Mouse (Mus musculus): ENCODE data around the gene Ska2. TPM values are rescaled to one million over a fixed set of nuclear protein-coding genes. Genes with fewer than 3 reads are reported as not detected.

Gene Ska2
- polyA plus RNA-seq (2015; fragmentation: Nextera tagmentation; extraction: Ambion mirVana): 15.5 and 25.9 TPM in 2 replicates

DNA sequence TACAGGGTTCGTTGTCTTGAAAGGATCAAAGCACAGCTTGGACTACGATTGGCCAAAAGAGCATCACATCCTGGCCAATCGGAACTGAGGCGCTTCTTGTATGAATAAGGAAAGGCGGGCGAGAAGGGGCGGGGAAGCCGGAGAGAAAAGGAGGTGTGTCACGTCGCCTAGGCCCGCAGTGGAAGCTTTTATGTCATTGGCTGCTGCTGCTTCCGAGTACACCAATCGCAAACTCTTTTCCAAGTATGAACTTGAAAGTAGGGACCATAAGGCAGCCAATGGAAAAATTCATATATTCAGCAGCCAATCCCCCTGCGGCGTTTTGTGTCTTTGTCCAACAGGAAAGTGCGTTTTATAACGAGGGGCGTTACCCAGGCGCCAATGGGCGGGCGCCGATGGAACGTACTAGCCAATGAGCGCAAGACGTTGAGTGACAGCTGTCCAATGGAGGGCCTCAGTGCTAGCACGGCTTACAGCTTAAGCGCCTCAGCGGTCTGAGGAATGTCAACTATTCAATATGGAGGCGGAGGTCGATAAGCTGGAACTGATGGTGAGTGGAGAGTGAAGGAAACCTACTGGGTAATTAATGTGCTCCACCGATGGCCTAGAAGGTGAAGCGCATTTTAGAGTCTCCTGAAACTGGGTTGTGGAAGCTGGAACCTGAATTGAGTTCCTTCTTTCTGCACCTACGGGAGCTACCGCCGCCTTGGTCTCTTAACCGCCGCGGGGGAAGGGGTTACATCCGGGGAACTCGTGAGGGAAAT, at the start of gene Ska2:
Ska2 (plus strand) TSS at position 480 of the 764 bp plus-strand sequence.

DNA sequence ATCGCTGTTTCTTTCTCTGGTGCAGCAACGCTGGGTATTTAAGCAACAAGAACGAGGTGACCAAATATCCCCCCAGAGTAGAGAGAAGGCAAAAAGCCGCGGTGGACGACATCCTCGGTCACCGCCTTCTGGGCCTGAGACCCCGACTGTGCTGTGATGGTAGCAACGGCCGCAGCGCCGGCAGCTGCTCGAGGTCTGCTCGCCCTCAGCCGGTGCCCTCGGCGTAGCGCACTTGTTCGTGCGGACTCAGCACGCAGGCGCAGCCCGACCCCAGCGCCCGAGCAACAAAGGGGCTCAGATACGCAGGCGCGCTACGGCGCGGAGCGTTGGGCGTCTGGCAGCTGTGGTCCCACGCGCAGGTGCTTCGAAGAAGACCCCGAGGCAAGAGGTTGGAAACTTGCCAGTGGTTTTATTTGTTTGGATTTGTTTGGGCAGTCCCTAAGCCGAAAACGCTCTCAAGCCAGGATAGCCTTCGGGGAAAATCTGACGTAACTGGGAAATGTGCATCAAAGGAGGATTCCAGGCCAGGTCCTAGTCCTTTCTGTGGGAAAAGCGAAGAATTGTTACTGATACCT, 35.1 kb upstream of the Ska2 start, which contains the start of gene Gdpd1:
Gdpd1 (minus strand) TSS at position 197 of the 575 bp plus-strand sequence.

DNA sequence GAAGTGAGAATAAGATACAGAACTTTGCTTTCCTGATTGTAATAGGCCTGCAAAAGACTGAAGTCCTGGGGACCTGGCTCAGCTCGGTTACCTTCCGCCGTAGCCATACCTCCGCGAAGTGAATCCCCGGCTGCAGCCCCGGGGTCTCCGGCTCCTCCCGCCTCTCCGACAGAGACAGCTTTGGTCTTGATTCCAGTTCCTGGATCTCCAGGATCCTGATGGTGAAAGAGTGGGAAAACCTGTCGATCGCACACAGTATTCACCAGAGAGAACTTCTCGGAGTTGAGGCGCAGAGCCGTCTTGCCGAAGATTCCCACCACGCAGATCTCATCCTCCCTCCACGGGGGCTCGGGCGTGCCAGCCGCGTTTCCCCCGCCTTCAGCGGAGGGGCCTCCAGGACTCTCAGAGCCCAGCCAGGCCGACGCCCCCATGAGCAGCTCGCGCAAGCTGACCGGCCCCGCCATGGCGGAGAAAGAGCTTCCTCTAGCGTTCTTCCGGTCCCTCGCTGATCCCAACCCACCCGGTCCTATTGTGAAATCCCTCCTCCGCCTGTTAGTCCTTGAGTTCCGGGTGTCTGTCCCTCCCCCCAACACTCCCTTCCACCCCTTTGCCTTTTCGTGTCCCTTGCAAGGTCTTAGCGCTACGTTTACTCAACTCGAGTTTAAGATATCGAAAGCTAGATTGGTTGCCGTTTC, 22.6 kb upstream of the Ska2 start, which contains the start of gene Smg8:
Smg8 (minus strand) TSS at position 485 of the 695 bp plus-strand sequence.

DNA sequence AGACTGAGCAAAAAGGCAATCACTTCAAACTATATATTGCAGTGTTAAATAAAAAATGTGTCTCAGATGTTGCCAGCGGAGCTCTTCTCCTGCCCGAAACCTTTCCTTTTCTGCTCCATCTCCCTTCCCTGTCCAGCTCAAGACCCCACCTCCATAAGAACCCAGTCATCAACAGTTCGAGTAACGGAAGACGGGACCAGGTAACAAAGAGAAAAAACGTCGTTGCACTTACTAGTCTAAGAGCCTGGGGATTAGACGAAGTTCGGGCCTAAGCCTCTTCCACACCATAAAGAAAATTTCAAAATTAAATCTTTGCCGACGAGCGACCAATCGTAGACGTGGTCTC, 652 bp upstream of the Ska2 start, which contains the start of gene Prr11:
Prr11 (minus strand) TSS at position 300 of the 346 bp plus-strand sequence.

DNA sequence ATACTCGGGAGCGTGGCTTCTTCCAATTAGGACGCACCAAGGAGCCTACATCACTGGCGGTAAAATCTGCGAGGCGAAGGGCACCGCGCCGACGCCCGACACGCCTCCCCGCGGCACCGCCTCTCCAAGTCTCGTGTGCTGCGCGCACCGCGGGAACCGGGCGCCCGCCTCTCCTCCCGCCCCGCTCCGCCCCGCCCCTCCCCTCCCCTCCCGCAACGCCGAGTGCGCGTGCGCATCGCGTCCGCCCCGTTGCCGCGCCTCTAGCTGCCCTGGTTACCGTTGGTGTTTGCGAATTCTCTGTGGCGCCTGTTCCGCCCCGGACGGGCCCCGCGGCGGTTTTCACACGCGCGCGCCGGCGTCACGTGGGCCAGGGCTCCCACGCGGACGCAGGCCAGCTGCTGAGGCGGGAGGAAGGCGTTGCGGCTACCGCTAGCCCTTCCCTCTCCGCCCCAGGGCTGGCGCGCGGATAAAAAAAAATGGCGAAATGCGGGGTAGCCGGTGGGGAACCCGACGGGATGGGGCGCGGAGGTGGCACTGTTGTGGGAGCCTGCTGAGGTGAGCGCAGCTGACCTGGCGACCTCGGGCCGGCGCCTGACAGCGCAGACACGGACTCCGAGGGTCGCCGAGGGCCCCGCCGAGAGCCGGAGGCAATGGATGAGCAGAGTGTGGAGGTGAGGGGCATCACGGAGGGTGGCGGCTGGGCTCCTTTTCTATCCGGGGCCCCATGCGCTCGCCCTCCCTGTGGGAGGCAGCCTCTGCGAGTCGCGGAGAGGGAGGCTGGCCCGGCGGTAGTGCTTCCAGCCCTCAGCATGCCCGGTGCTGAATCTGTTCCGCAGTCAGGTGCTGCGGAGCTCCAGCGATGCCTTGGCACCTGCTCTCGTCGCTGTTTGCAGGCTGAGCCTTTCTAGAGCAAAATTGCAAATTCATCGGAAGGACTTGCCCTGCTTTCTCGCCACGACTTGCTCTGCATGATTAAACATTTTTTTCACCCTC, 18.1 kb downstream of the Ska2 start, which contains the start of gene Trim37:
Trim37 (plus strand) TSS at position 254 of the 993 bp plus-strand sequence.

Small RNA genes within 50 kb of the gene (microRNA-seq; reads per million reads assigned to microRNA genes)
- 843 reads per million, percentile 74 among the genes with 10 or more reads in this experiment for gene Mir301 (ENCODE audit: borderline replicate concordance, insufficient number of aligned reads)

Other genes with a start within 250 kb of the Ska2 start
- 6.8 and 12.7 TPM in 2 replicates for gene Ypel2, start 115.5 kb upstream of the Ska2 start, polyA plus RNA-seq (2015; fragmentation: Nextera tagmentation; extraction: Ambion mirVana)
- 17.7 and 25.3 TPM in 2 replicates for gene Gdpd1, start 35.2 kb upstream of the Ska2 start, polyA plus RNA-seq (2015; fragmentation: Nextera tagmentation; extraction: Ambion mirVana)
- gene Smg8, start 22.5 kb upstream of the Ska2 start, polyA plus RNA-seq (2015; fragmentation: Nextera tagmentation; extraction: Ambion mirVana): 11.6 and 14.2 TPM in 2 replicates
- 2.0 and 2.5 TPM in 2 replicates for gene Prr11, start 526 bp upstream of the Ska2 start, polyA plus RNA-seq (2015; fragmentation: Nextera tagmentation; extraction: Ambion mirVana)
- 15.2 and 16.2 TPM in 2 replicates for gene Trim37, start 17.8 kb downstream of the Ska2 start, polyA plus RNA-seq (2015; fragmentation: Nextera tagmentation; extraction: Ambion mirVana)
- 2.9 and 4.7 TPM in 2 replicates for gene Ppm1e, start 249.8 kb downstream of the Ska2 start, polyA plus RNA-seq (2015; fragmentation: Nextera tagmentation; extraction: Ambion mirVana)

Data from adrenal gland, postnatal 0 days (tissue).